9 mouse cellular contexts compared by ENCODE assay signal in genomic region chr11:77463101-77463445, GRCm38 (mm10). TPM values are rescaled to one million over a fixed set of nuclear protein-coding genes. Genes with fewer than 3 reads are reported as not detected.
DNase-seq lines count a peak whose midpoint lies in the region; ATAC-seq and TF ChIP-seq lines count a peak whose summit lies in the region.
"Had no signal": no experiment of that assay in that cellular context is flagged by ENCODE, and none has a peak within 500 bp of the region (broad histone marks: within the 10 kb centered on the region; RNA-seq: fewer than 3 reads in every experiment).

No protein-coding gene starts in this region.

- no peak for TF ChIP-seq CTCF in CH12.LX (conservative IDR thresholded peaks at IDR 0.05 in 1 of 2, IDR thresholded peaks at IDR 0.05 in 1 of 2; ENCODE audit: low read depth in 2 of 2, low read length in 2 of 2)
- TF ChIP-seq CTCF in forebrain, postnatal 0 days (IDR thresholded peaks at IDR 0.05; ENCODE audit: low read depth) = no peak
- no peak for TF ChIP-seq CTCF in liver, embryonic 14.5 days (IDR thresholded peaks at IDR 0.05; ENCODE audit: low read depth)

- TF ChIP-seq RAD21 in CH12.LX (IDR thresholded peaks at IDR 0.05; ENCODE audit: low read depth, low read length) = no peak

- peak overlapping the region; percentile 91 for H3K27ac ChIP-seq in heart, embryonic 10.5 days
- no peak overlapping the region for H3K27ac ChIP-seq in CH12.LX (ENCODE audit: insufficient read depth, low read depth)
- H3K27ac ChIP-seq in forebrain, postnatal 0 days (ENCODE audit: low read depth, low read length) = no peak overlapping the region
- H3K27ac ChIP-seq in liver, embryonic 14.5 days = no peak overlapping the region

- no peak for ATAC-seq in forebrain, postnatal 0 days
- ATAC-seq in liver, embryonic 14.5 days (ENCODE audit: insufficient read depth) = no peak

- peaks cover 8% of the 10 kb centered on the region; the same call in 1 of the 2 replicates for H3K36me3 ChIP-seq in heart, embryonic 10.5 days
- peaks cover 0 to 2% of the 10 kb centered on the region in 2 experiments for H3K36me3 ChIP-seq in CH12.LX (replicated peaks in 1 of 2; ENCODE audit: control insufficient read depth in 1 of 2, insufficient read depth in 1 of 2, low read length in 1 of 2)
- H3K36me3 ChIP-seq in forebrain, postnatal 0 days (ENCODE audit: insufficient read depth) = no peaks in the 10 kb centered on the region
- no peaks in the 10 kb centered on the region for H3K36me3 ChIP-seq in liver, embryonic 14.5 days (replicated peaks; ENCODE audit: control insufficient read depth, insufficient read depth, low read depth)

- H3K4me1 ChIP-seq in heart, embryonic 10.5 days = peaks cover 57% of the 10 kb centered on the region
- H3K4me1 ChIP-seq in CH12.LX (ENCODE audit: control insufficient read depth in 1 of 2, insufficient read depth in 2 of 2) = peaks cover 9 to 36% of the 10 kb centered on the region in 2 experiments
- peaks cover 5% of the 10 kb centered on the region for H3K4me1 ChIP-seq in forebrain, postnatal 0 days (ENCODE audit: insufficient read depth)
- no peaks in the 10 kb centered on the region for H3K4me1 ChIP-seq in liver, embryonic 14.5 days (replicated peaks; ENCODE audit: control insufficient read depth in 2 of 2, insufficient read depth in 2 of 2, low read length in 1 of 2)

- no peak for DNase-seq in heart, embryonic 10.5 days (ENCODE audit: low spot score)
- no peak for DNase-seq in heart, postnatal 4 days
- DNase-seq in CH12.LX (ENCODE audit: extremely low read depth) = no peak
- DNase-seq in forebrain, postnatal 0 days = no peak
- no peak for DNase-seq in liver, embryonic 14.5 days (ENCODE audit: low read depth in 3 of 3, low spot score in 3 of 3)
- no peak for DNase-seq in thymus, adult 18-20 months
- DNase-seq in cerebellum, adult 11 months = no peak
- DNase-seq in right cerebral cortex, postnatal 4 days = no peak

- H3K9ac ChIP-seq in CH12.LX (ENCODE audit: insufficient read depth, low read depth) = no peak overlapping the region
- H3K9ac ChIP-seq in forebrain, postnatal 0 days = no peak overlapping the region; the same call in 1 of the 2 replicates
- H3K9ac ChIP-seq in liver, embryonic 14.5 days (replicated peaks) = no peak overlapping the region

- TF ChIP-seq EP300 in CH12.LX (IDR thresholded peaks at IDR 0.05; ENCODE audit: low read length) = no peak
- TF ChIP-seq EP300 in liver, embryonic 14.5 days (IDR thresholded peaks at IDR 0.05; ENCODE audit: low read depth) = no peak

- H3K4me3 ChIP-seq in heart, embryonic 10.5 days = peak overlapping the region; percentile 77
- peak overlapping the region; percentile 12 to 62 (median 45) for H3K4me3 ChIP-seq in CH12.LX (replicated peaks in 1 of 3; ENCODE audit: low read depth in 2 of 3, low read length in 2 of 3, poor library complexity in 1 of 3)
- peak overlapping the region; percentile 45; the same call in 1 of the 2 replicates for H3K4me3 ChIP-seq in forebrain, postnatal 0 days (ENCODE audit: low read depth, low read length)
- peak overlapping the region in 1 of 2 experiments; percentile 54; a peak in 1 of 4 replicates for H3K4me3 ChIP-seq in liver, embryonic 14.5 days (ENCODE audit: insufficient read depth in 1 of 2, low read depth in 2 of 2, low read length in 2 of 2)

- no peaks in the 10 kb centered on the region for H3K79me2 ChIP-seq in CH12.LX (replicated peaks; ENCODE audit: control insufficient read depth, extremely low read depth, insufficient read depth, poor library complexity, severe bottlenecking)

- dilution Hi-C loops in CH12.LX (cut with MboI; ENCODE audit: extremely low pct_ligation_motif_present, extremely low pct_unique_long_range_greater_than_20kb, low sequenced_read_pairs) = no loop called here

- in situ Hi-C loops in CH12.LX (cut with MboI; ENCODE audit: low pct_ligation_motif_present, low pct_unique_long_range_greater_than_20kb, low sequenced_read_pairs) = loop anchor here (25.0 kb wide), 1 partner anchor 476 kb away; the partner anchor contains the start of gene Slc6a4

- no peaks in the 10 kb centered on the region for H3K9me3 ChIP-seq in heart, embryonic 10.5 days
- H3K9me3 ChIP-seq in CH12.LX (replicated peaks; ENCODE audit: low read length) = no peaks in the 10 kb centered on the region
- H3K9me3 ChIP-seq in forebrain, postnatal 0 days (ENCODE audit: low read length) = no peaks in the 10 kb centered on the region
- no peaks in the 10 kb centered on the region for H3K9me3 ChIP-seq in liver, embryonic 14.5 days (ENCODE audit: control insufficient read depth, low read length)

- no peak for TF ChIP-seq POLR2A in CH12.LX (IDR thresholded peaks at IDR 0.05; ENCODE audit: low read depth, low read length)

- peaks cover 76% of the 10 kb centered on the region for H3K27me3 ChIP-seq in heart, embryonic 10.5 days (ENCODE audit: insufficient read depth, poor library complexity, severe bottlenecking)
- peaks cover 52% of the 10 kb centered on the region for H3K27me3 ChIP-seq in CH12.LX (replicated peaks)
- H3K27me3 ChIP-seq in forebrain, postnatal 0 days (ENCODE audit: insufficient read depth, low read length) = no peaks in the 10 kb centered on the region; the same call in none of the 2 replicates
- peaks cover 57% of the 10 kb centered on the region for H3K27me3 ChIP-seq in liver, embryonic 14.5 days (ENCODE audit: control insufficient read depth, insufficient read depth, low read length)

- H3K4me2 ChIP-seq in CH12.LX (ENCODE audit: insufficient read depth, low read depth, poor library complexity, severe bottlenecking) = peak overlapping the region; percentile 31
- H3K4me2 ChIP-seq in forebrain, postnatal 0 days (ENCODE audit: low read depth) = peak overlapping the region; percentile 99
- peak overlapping the region; percentile 72 for H3K4me2 ChIP-seq in liver, embryonic 14.5 days (ENCODE audit: low read depth)

- WGBS in heart, embryonic 10.5 days = 29% methylated on average over 8 of the region's 8 CpGs
- 44% methylated on average over 8 of the region's 8 CpGs for WGBS in forebrain, postnatal 0 days
- 35% methylated on average over 8 of the region's 8 CpGs for WGBS in liver, embryonic 14.5 days (ENCODE audit: insufficient replicate concordance)

TF ChIP-seq in CH12.LX, 34 proteins besides CTCF, POLR2A, EP300 and RAD21 (continues in another document):
- TF ChIP-seq NRF1 (IDR thresholded peaks at IDR 0.05; ENCODE audit: low read depth, low read length) (no peak), JUND (conservative IDR thresholded peaks at IDR 0.05; ENCODE audit: low read depth, low read length) (no peak), SMC3 (IDR thresholded peaks at IDR 0.05; ENCODE audit: low read depth, low read length) (no peak), UBTF (IDR thresholded peaks at IDR 0.05; ENCODE audit: low read depth, low read length) (no peak)

RNA-seq across cellular contexts. Expression of gene Coro6, which starts 0.9 kb away (rescaled TPM):
- polyA plus RNA-seq in heart, embryonic 10.5 days (2016; fragmentation: Nextera tagmentation; extraction: Ambion mirVana) = 15.9 and 24.4 TPM in 2 replicates
- 100 to 1,000 TPM; 190 to 194 TPM for total RNA-seq in heart, postnatal 4 days (2021)
- total RNA-seq in CH12.LX (2012; rRNA removed) (0.25 TPM in 1 of 2 replicates, not detected in the other), CH12.LX (2014; rRNA removed) (not detected in 2 replicates)
- 0.37 and 0.39 TPM in 2 replicates for polyA plus RNA-seq in CH12.LX (2012; ENCODE audit: insufficient read length, low read depth)
- 0.43 and 0.54 TPM in 2 replicates for total RNA-seq in forebrain, postnatal 0 days (2014; rRNA removed)
- polyA plus RNA-seq in forebrain, postnatal 0 days (2015; fragmentation: Nextera tagmentation; extraction: Ambion mirVana) = 0.12 and 0.28 TPM in 2 replicates
- polyA plus RNA-seq in liver, embryonic 14.5 days (2012; rRNA removed) = 0.10 and 0.15 TPM in 2 replicates
- polyA plus RNA-seq in liver, embryonic 14.5 days (2014; fragmentation: Nextera tagmentation; extraction: Ambion mirVana) = 0.08 and 0.19 TPM in 2 replicates
- total RNA-seq: megakaryocyte-erythroid progenitor cell, adult 5-6 weeks had no signal

RNA-seq across cellular contexts. Expression of gene Ankrd13b, which starts 26.4 kb away (rescaled TPM):
- 2.5 and 3.5 TPM in 2 replicates for polyA plus RNA-seq in heart, embryonic 10.5 days (2016; fragmentation: Nextera tagmentation; extraction: Ambion mirVana)
- total RNA-seq in heart, postnatal 4 days (2021) = 10 to 100 TPM; 17.3 to 17.4 TPM
- 1.7 and 1.9 TPM in 2 replicates for total RNA-seq in CH12.LX (2012; rRNA removed)
- total RNA-seq in CH12.LX (2014; rRNA removed) = 0.53 and 0.55 TPM in 2 replicates
- polyA plus RNA-seq in CH12.LX (2012; ENCODE audit: insufficient read length, low read depth) = 2.7 and 2.8 TPM in 2 replicates
- total RNA-seq in forebrain, postnatal 0 days (2014; rRNA removed) = 81.7 and 81.9 TPM in 2 replicates
- polyA plus RNA-seq in forebrain, postnatal 0 days (2015; fragmentation: Nextera tagmentation; extraction: Ambion mirVana) = 55.4 and 56.8 TPM in 2 replicates
- polyA plus RNA-seq in liver, embryonic 14.5 days (2012; rRNA removed) = 4.1 and 4.8 TPM in 2 replicates
- 0.67 and 1.00 TPM in 2 replicates for polyA plus RNA-seq in liver, embryonic 14.5 days (2014; fragmentation: Nextera tagmentation; extraction: Ambion mirVana)

RNA-seq across cellular contexts. Expression of gene Git1, which starts 30.3 kb away (rescaled TPM):
- 9.0 and 11.9 TPM in 2 replicates for polyA plus RNA-seq in heart, embryonic 10.5 days (2016; fragmentation: Nextera tagmentation; extraction: Ambion mirVana)
- 10 to 100 TPM; 76.8 to 81.0 TPM for total RNA-seq in heart, postnatal 4 days (2021)
- total RNA-seq in CH12.LX (2012; rRNA removed) (28.9 and 30.8 TPM in 2 replicates), CH12.LX (2014; rRNA removed) (8.0 and 8.8 TPM in 2 replicates)
- 53.3 and 57.8 TPM in 2 replicates for polyA plus RNA-seq in CH12.LX (2012; ENCODE audit: insufficient read length, low read depth)
- 91.2 and 126 TPM in 2 replicates for total RNA-seq in forebrain, postnatal 0 days (2014; rRNA removed)
- polyA plus RNA-seq in forebrain, postnatal 0 days (2015; fragmentation: Nextera tagmentation; extraction: Ambion mirVana) = 20.1 and 22.1 TPM in 2 replicates
- 6.3 and 7.3 TPM in 2 replicates for polyA plus RNA-seq in liver, embryonic 14.5 days (2012; rRNA removed)
- polyA plus RNA-seq in liver, embryonic 14.5 days (2014; fragmentation: Nextera tagmentation; extraction: Ambion mirVana) = 2.2 TPM in 2 replicates

RNA-seq across cellular contexts. Expression of gene Abhd15, which starts 51.8 kb away (rescaled TPM):
- 1.6 and 1.9 TPM in 2 replicates for polyA plus RNA-seq in heart, embryonic 10.5 days (2016; fragmentation: Nextera tagmentation; extraction: Ambion mirVana)
- total RNA-seq in heart, postnatal 4 days (2021) = 1 to 10 TPM; 1.4 to 1.5 TPM
- total RNA-seq in CH12.LX (2012; rRNA removed) (0.38 and 0.63 TPM in 2 replicates), CH12.LX (2014; rRNA removed) (0.08 and 0.11 TPM in 2 replicates)
- polyA plus RNA-seq in CH12.LX (2012; ENCODE audit: insufficient read length, low read depth) = 0.23 and 0.38 TPM in 2 replicates
- total RNA-seq in forebrain, postnatal 0 days (2014; rRNA removed) = 1.6 and 1.9 TPM in 2 replicates
- polyA plus RNA-seq in forebrain, postnatal 0 days (2015; fragmentation: Nextera tagmentation; extraction: Ambion mirVana) = 1.1 and 1.5 TPM in 2 replicates
- 0.76 and 1.1 TPM in 2 replicates for polyA plus RNA-seq in liver, embryonic 14.5 days (2012; rRNA removed)
- 2.3 and 2.7 TPM in 2 replicates for polyA plus RNA-seq in liver, embryonic 14.5 days (2014; fragmentation: Nextera tagmentation; extraction: Ambion mirVana)

RNA-seq across cellular contexts. Expression of gene Trp53i13, which starts 52.7 kb away (rescaled TPM):
- polyA plus RNA-seq in heart, embryonic 10.5 days (2016; fragmentation: Nextera tagmentation; extraction: Ambion mirVana) = 25.2 and 30.2 TPM in 2 replicates
- 10 to 100 TPM; 12.0 to 13.7 TPM for total RNA-seq in heart, postnatal 4 days (2021)
- total RNA-seq in CH12.LX (2012; rRNA removed) (11.1 and 12.8 TPM in 2 replicates), CH12.LX (2014; rRNA removed) (6.4 and 6.7 TPM in 2 replicates)
- polyA plus RNA-seq in CH12.LX (2012; ENCODE audit: insufficient read length, low read depth) = 12.6 and 14.9 TPM in 2 replicates
- 7.7 and 12.4 TPM in 2 replicates for total RNA-seq in forebrain, postnatal 0 days (2014; rRNA removed)
- polyA plus RNA-seq in forebrain, postnatal 0 days (2015; fragmentation: Nextera tagmentation; extraction: Ambion mirVana) = 12.3 and 12.4 TPM in 2 replicates
- 2.8 and 3.3 TPM in 2 replicates for polyA plus RNA-seq in liver, embryonic 14.5 days (2012; rRNA removed)
- 3.5 and 4.2 TPM in 2 replicates for polyA plus RNA-seq in liver, embryonic 14.5 days (2014; fragmentation: Nextera tagmentation; extraction: Ambion mirVana)

Comparison
In these comparisons a context has a peak if more than half of its experiments do, and no peak if none do; other contexts are left out.
1. H3K4me2 ChIP-seq: peak in every context shown above with its lines; median percentile 99 in forebrain, postnatal 0 days; 72 in liver, embryonic 14.5 days; 31 in CH12.LX.
2. RNA of gene Coro6, which starts 0.9 kb away (polyA plus RNA-seq): 15.9 to 24.4 TPM in heart, embryonic 10.5 days; 0.37 to 0.39 TPM in CH12.LX, 0.12 to 0.28 TPM in forebrain, postnatal 0 days and 0.08 to 0.19 TPM in liver, embryonic 14.5 days; every median in the first group is over 10 times any median in the second.